Mouse (Mus musculus): Measurements from ENCODE around the gene Rinl.

DNA sequence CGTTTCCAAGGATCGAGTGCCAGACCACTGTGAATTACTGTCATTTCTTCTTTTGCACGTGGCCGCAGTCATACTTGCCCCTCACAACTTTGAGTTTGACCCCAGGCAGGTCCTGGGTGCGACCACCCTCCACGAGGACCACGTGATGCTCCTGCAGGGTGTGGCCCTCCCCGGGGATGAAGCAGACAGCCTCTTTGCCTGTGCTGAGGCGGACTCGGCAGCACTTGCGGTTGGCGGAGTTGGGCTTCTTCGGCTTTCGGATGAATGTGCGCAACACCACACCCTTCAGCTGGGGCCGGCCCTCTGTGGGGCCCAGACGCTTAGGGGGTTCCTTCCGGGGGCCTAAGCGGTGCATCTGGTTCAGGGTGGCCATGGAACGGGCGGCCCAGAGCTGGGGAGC lies 48.9 kb upstream of the Rinl start:
- TF ChIP-seq HCFC1 (IDR thresholded peaks at IDR 0.05; ENCODE audit: borderline replicate concordance, insufficient read depth, low read length) (no peak), ZC3H11A (IDR thresholded peaks at IDR 0.05; ENCODE audit: borderline replicate concordance, low read depth, low read length) (no peak), ZNF384 (IDR thresholded peaks at IDR 0.05; ENCODE audit: low read depth, low read length) (no peak), MAFK (IDR thresholded peaks at IDR 0.05; ENCODE audit: insufficient read depth, low read depth, low read length) (no peak)
